Mouse (Mus musculus) T-helper 1 cell (primary cell): ENCODE measurements around the gene Rnf180.

Source experiments
- in situ Hi-C: fragments of 300-600 bp; cut with MboI, MseI; formaldehyde crosslinking; loops from one replicate; pipeline ENCODE4 v1.15.1; 2025; ENCODE audit warnings: high pct_unique_total_duplicates

Rnf180 gene

DNA sequence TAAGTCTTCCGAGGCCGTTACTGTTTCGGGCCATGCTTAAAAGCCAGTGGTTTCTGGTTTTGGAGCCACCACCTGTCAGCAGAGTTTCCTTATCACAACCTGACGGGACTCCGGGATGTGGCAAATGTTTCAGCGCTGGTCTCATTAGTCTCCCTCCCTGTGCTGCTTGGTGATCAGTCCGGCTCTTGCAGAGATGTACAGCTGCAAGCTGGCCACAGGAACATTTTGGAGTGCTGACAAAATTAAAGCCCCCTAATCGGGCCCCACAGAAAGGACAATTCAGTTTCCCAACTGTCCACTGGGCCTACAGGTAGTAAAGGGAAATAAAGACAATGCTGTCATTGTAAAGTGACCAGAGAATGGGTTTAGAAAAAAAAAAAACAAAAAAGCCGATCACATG is 44.4 kb downstream of the Rnf180 start:
- in situ Hi-C loops = no loop called here

- in situ Hi-C loops = no loop called here
Measured at GRCm38 (mm10) chr13:105249599-105249998, 45.0 kb downstream of the Rnf180 start.

DNA sequence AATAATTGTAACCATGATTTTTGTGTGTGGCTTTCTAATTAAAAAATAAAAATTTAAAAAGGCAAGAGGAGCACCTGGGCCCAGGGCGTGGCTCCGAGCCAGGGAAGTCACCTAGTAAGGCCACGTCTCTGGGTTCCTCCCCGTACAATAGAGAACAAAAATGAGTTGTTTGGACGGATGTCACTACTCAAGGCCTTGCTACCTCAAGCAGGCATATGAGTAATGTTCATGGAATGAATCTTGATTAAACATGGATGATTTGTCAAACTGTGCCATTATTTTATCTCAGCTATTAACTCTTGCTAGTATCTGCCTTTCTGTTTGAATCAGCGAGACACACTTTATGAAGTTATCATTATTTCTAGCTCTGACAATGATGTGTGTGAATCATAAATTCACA is 46.9 kb downstream of the Rnf180 start:
- in situ Hi-C loops = no loop called here

DNA sequence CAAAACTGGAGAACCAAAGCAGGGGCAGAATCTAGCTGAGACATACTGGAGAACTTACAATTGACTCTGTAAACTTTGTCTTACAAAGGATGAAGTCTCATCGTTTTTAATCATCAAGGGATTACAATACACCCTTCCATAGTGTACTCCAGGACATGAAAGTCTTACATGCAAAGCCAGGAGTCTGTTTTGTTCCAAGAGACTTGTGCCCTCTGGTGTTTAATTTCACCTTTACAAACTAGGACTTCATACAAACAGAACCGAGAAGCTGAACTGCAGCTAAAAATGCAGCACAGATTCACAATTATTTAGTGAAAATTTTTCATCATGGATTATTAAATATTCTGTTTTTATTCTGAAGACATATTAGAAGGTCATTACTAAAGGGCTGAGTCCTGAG is 53.8 kb downstream of the Rnf180 start:
- in situ Hi-C loops = no loop called here

GRCm38 (mm10) chr13:105227126-105227525 is 67.5 kb downstream of the Rnf180 start:
- in situ Hi-C loops = no loop called here

- in situ Hi-C loops = no loop called here
Measured at GRCm38 (mm10) chr13:105224048-105224447, 70.6 kb downstream of the Rnf180 start.

GRCm38 (mm10) chr13:105223147-105223546 is 71.5 kb downstream of the Rnf180 start:
- in situ Hi-C loops = no loop called here

DNA sequence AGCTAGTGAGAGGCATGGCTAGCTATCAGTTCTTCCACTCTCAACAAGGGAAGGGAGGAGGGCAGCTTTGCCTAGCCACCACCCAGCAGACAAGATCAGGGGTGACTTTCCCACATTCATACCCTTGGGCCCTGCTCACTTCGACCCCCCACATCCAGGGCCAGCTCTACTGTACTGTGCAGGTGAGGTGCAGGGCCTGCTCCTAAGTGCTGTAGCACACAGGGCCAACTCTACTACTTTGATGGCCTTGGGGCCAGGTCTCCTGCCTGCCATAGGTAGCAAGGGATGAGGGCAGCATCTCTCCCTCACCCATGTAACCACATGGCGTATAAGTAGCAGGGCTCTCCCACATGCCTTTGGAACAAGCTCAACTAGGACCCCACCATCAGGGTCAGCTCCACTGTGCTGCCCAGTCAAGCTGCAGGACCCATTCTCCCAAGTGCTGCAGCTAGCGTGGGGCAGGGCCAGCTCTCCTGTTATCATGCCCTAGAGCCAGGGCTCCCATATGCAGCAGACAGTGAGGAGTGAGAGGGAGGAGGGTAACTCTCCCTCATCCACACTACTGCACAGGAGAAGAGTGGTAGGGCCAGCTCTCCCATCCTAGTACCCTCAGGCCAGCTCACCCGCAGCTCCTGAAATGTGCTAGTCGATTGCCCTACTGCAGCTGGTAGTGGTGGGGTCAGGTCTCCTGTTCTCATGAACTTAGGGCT is 72.4 kb downstream of the Rnf180 start:
- in situ Hi-C loops = no loop called here

DNA sequence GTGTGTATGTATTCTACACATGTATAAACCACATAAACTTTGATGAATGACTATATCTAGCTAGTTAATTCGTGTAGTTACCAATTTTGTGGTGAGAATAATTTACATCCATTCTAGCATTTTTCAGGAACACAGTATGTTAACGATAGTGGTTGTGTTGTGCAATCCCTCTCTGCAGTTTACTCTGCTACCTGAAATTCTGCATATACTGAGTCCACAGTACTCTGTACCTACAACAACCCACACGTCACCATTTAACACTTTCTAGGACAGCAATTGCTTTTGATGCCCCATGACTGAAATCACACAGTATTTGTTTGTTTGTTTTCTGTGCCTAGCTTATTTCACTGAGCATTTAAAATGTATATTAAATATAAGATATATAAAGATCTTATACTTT is 83.9 kb downstream of the Rnf180 start:
- in situ Hi-C loops = no loop called here

- in situ Hi-C loops = no loop called here
Measured at GRCm38 (mm10) chr13:105203851-105204250, 90.8 kb downstream of the Rnf180 start.

GRCm38 (mm10) chr13:105198658-105199057 is 96.0 kb downstream of the Rnf180 start:
- in situ Hi-C loops = no loop called here

GRCm38 (mm10) chr13:105198028-105198427 is 96.6 kb downstream of the Rnf180 start:
- in situ Hi-C loops = no loop called here

DNA sequence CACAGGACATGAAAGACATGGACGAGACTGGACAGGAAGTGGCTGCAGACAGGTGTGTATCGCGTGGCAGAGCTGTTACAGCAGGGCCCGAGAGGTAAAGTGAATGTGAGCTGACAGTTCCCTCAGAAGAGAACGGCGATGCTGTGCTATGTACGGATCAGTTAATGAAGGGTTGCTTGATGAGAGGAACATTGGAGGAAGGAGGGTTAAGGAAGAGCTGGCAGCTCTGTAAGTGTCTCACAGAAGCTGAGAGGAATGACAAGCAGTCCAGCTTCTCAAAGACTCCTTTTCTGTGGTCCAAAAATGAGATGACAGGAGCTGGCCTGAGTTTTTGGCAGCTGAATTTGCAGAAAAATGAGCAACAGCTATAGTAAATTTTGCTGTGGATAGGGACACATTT is 101.0 kb downstream of the Rnf180 start:
- in situ Hi-C loops = no loop called here

DNA sequence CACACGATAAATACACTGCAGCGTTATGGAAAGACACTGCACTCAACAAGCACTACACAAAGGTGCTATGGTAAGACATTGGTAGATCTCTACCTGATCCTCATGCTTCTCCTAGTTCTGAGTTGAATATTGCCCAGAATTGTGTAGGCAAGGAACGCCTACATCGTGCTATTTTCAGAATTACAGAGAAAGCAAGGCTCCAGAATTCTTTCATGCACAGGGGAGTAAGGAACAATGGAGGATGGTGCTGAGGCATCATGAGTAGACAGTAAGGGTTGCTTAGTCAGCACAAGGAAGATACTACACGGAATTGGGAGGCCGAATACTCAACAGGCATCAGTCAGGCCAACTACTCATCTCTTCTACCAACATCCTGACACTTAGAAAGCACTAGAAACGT is 105.9 kb downstream of the Rnf180 start:
- in situ Hi-C loops = no loop called here

DNA sequence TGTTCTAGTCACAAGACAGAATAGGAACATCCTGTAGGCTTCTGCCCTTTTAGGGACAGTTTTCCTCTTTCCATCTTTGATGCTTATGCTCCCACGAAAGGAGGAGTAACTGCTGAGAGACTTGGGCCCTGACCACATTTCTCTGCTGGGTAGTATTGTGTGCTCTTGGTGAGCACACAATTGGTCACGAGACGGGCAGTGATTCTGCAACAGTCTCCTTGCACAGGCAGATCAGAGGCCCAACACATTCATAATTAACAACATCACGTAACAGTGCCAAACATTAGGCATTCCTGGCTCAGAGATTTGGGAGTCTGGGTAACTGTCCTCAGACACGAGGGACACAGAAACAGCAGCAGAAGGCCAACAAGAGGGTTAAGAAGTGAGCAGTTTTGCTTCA is 113.8 kb downstream of the Rnf180 start:
- in situ Hi-C loops = no loop called here

GRCm38 (mm10) chr13:105165441-105165840 is 129.2 kb downstream of the Rnf180 start:
- in situ Hi-C loops = no loop called here

- in situ Hi-C loops = loop anchor here (10.0 kb wide), 1 partner anchor 209 kb away; no protein-coding TSS in a partner anchor
Measured at GRCm38 (mm10) chr13:105153955-105154354, 140.7 kb downstream of the Rnf180 start.

DNA sequence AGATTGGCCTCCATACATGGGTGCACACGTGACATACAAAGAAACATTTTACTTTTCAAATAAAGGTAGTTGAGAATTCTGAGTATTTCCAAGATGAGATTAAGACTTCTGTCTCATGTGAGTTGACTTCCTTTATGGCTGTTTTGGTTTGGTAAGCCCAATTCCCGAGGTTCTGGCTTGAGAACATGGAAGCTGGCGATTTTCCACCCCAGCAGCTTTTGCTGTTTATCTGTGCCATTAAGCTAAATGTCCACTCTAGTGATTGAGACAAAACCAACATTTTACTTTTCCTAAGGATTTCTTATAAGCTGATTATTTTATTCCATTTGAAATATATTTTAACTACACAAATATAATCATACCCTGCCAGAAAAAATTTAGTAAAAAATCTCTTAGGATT is 144.6 kb downstream of the Rnf180 start:
- in situ Hi-C loops = loop anchor here (10.0 kb wide), 1 partner anchor 205 kb away; no protein-coding TSS in a partner anchor

DNA sequence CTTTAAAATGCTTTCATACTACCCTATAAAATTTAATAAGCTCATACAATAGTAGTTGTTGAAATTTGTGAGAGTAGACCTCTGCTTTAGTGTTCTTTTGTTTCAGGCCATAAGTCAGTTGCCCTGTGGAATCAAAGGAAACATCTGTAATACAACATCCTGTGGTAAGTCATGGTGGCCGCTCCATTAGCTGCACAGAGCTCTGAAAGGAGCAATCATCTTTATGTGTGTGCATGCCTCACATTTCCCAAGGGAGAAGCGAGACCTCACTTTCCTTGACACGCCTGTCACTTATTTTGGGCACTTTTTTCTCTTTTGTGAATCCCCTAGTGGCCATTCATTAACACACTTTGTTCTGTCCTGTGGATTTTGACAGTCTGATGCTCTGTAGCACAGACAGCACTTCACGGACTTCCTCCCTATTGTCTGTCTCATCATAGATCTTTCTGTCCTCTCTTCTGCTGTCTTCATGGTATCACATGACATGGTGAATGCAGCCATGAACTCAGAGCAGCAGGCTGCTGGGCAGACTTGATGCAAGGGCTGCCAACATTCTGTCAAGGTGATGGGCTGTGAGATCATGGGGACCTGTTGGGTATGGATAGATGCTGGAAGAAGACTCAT is 146.7 kb downstream of the Rnf180 start:
- in situ Hi-C loops = no loop called here

- in situ Hi-C loops = no loop called here
Measured at GRCm38 (mm10) chr13:105146827-105147226, 147.8 kb downstream of the Rnf180 start.

DNA sequence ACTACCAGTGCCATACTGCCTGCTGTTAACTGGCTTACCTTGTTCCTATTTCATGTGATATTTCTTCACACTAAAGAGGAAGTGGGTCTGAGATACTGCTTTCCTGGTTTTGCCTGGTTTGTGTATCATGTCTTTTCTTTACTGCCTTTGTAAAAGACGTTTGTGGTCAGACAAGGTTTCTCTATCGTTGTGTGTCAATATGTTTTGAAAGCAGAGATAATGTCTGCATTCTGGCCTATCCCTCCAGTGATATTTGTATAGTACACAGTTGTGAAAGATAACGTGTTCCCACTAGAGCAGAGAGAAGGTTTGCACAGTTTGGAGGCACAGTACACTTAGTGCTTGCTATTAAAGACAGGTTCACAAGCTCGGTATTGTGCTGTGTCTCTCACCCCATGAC is 154.7 kb downstream of the Rnf180 start:
- in situ Hi-C loops = no loop called here

DNA sequence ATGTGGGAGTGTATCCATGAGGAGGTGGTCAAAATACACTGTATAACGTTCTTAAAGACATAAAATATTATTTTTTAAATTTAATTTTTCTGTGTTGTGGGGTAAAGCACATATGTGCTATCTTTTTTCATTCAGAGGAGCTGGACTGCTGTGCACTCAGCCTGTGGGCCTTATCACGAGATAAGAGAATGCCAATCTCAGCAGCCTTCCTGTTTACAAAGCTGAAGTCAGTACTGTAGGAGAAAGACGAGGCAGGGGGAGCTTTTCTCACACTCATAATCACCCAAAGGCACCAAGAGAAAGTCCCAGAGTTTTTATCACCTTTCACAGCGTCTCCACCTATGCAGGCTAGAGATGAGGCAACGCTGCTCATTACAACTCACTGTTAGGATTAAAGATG is 160.2 kb downstream of the Rnf180 start:
- in situ Hi-C loops = no loop called here

GRCm38 (mm10) chr13:105132776-105133175 is 161.8 kb downstream of the Rnf180 start:
- in situ Hi-C loops = no loop called here
